Mouse (Mus musculus) cortical plate, adult 2 months (tissue): Measurements from ENCODE around the gene Fzd2. TPM values are rescaled to one million over a fixed set of nuclear protein-coding genes. Genes with fewer than 3 reads are reported as not detected.

Experiments
- H3K27ac ChIP-seq: fragments of 200-500 bp; 2 replicates; pipeline ENCODE4 v1.5.1; 2012; ENCODE audit warnings: low read length, control low read depth, inconsistent platforms; ENCODE audit not compliant: insufficient read depth
- H3K4me1 ChIP-seq: fragments of 200-500 bp; 2 replicates; pipeline ENCODE4 v1.6.1; 2011; ENCODE audit warnings: low read length; ENCODE audit not compliant: control insufficient read depth, insufficient read depth
- H3K4me3 ChIP-seq: fragments of 200-500 bp; 2 replicates; pipeline ENCODE4 v1.5.1; 2011; ENCODE audit warnings: mild to moderate bottlenecking, low read length, control low read depth; ENCODE audit not compliant: insufficient read depth
- CTCF ChIP-seq: fragments of 200-500 bp; IDR thresholded peaks from 2 replicates; pipeline ENCODE4 v1.5.1; 2011; ENCODE audit warnings: mild to moderate bottlenecking, control low read depth, low read length; ENCODE audit not compliant: insufficient read depth; ENCODE audit errors: extremely low read depth
- POLR2A ChIP-seq: fragments of 200-500 bp; IDR thresholded peaks from 2 replicates; pipeline ENCODE4 v1.6.1; 2011; ENCODE audit warnings: mild to moderate bottlenecking, low read length, control low read depth; ENCODE audit not compliant: insufficient read depth; ENCODE audit errors: extremely low read depth
- polyA plus RNA-seq: library from polyadenylated mRNA; depleted of rRNA; stranded (reverse); fragments of >200 nt; gene quantifications from 2 replicates; pipeline ENCODE4 v1.2.3, GENCODE M21; 2012

Gene Fzd2
- polyA plus RNA-seq, 1 experiment: 11.8 TPM

DNA sequence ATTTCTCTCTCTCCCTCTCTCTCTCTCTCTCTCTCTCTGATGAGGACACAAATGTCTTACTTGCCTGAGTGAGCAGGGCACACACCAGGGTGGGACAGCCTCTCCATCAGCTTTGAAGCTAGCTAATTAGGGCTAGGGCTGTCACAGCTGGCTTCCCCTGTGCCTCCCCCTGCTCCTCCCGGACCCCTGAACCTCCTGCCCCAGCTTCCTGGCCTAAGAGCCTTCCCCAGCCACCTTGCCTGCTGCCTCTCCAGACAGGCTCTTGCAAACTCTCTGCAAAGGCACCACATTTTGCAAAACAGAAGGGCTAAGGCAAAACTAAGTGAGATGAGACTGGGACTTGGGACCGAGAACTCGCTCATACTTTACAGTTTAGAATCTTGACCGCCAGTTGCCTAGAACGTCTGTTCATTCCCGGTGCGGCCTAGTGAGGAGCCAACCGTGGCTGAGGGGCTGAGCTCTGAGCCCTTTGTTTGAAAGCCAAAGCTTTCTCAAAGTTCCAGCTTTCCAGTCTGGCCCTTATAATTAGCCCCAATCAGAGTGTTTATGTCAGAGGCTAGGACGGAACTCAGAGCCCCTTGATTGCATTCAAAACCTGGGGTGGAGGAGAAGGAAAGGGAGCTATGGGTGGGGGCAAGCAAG, 6.6 kb downstream of the Fzd2 start:
- TF ChIP-seq POLR2A: no peak
- TF ChIP-seq CTCF: no peak
- Histone ChIP-seq H3K4me3 (no peak overlapping the region), H3K4me1 (no peaks in the 10 kb centered on the region), H3K27ac (no peak overlapping the region)

DNA sequence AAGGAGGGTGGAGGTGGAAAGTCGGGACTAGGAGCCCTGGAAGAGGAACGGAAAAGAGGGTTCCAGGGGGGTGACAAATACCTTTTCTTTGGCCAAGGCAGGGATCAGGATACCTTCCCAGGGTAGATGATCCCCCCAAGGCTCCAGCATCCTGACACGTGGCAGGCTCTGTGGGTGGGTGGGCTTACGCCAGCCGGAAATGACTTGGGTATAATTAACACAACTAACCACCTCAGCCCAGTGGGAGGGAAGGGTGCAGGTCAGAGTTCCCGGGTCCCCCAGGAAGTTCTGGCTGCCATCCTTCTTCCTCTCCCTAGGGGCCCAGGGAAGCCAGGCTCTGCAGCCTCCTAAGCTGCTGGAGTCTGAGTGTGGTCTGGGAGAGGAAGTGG, 7.1 kb downstream of the Fzd2 start:
- Histone ChIP-seq H3K27ac (no peak overlapping the region), H3K4me3 (no peak overlapping the region), H3K4me1 (no peaks in the 10 kb centered on the region)
- no peak for TF ChIP-seq POLR2A
- TF ChIP-seq CTCF: no peak

DNA sequence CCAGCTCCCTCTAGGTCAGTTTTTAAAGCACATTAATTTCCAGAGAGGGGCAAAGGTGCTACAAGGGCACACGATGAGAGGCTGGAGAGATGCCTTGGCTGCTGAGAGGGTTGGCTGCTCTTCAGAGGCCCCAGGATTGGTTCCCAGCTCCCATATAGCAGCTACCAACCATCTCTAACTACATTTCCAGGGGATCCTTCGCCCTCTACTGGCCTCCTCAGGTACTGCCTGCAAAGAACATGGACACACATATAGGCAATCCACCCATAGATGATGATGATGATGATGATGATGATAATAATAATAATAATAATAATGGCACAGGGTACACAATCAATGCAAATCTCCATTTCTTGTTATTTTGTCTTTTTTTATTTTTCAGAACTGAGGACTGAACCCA, 15.3 kb downstream of the Fzd2 start:
- no peaks in the 10 kb centered on the region for H3K4me1 ChIP-seq
- no peak for TF ChIP-seq POLR2A
- TF ChIP-seq CTCF: no peak
- H3K27ac ChIP-seq: no peak overlapping the region
- no peak overlapping the region for H3K4me3 ChIP-seq

DNA sequence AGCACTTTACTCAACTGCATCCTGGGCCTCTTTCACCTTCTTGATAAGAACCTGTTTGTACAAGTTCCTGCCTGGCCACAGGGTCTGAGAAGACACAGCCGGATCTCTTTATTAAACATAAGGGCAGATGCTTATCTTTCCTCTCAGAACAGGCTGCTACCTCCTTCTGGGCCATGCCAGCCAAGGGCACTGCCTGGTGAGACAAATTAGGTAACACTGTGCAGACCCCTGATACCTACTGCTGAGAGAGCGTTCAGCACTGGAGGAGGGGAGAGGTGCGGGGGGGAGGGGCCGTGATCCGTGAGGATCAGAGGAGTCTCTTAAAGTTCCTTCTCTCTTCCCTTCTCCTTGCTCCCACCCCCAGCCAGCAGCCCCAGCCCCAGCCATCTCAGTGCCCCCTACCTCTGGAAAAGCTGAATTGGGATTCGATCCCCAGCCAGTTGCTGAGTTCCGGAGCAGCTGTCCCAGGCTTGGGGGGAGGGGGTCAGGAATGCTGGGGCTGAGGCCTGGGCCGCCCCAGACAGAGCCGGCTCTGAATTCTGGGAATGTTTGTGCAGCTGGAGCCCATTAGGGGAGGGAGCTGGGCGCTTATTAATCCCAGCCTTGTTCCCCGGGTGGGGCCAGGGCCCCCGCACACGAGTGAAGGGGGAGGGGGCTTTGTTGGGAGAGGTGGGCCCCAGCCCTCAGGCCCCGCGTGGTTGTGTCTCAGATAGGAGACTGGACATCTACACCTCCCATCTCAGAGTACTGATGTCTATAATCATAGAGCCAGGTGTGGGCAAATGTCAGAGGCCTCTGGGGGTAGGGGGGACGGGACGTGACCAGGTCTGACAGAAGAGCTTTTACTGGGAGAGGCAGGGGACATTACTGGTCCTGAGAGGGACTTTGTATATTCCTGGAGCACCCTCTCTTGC, 19.9 kb downstream of the Fzd2 start:
- Histone ChIP-seq H3K27ac (no peak overlapping the region), H3K4me3 (no peak overlapping the region), H3K4me1 (no peaks in the 10 kb centered on the region)
- no peak for TF ChIP-seq POLR2A
- TF ChIP-seq CTCF: no peak

DNA sequence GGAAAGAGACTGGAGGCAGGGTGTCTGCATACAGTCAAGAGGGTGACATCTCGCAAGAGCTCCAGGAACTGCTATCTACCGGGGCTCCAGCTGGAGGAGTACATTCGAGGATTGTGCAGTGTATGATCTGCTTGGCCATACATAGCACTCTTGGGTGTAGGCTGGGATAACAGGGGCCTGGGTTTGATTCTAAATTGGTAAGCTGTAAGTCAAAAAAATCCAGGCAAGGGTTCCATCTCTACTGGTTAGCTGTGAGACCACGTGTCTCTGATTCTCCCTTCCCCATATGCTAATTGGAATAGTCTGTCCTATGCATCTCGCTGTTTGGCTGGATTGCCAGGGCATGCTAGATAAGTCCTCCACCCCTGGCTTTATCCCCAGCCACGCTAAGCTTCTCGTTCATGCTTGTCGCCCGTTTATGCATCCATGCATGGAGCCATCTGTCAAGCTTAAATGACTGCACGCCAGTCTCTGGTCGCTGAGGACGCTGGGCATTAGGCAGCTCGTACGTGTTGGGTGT, 20.8 kb downstream of the Fzd2 start:
- TF ChIP-seq POLR2A (no peak), CTCF (no peak)
- no peaks in the 10 kb centered on the region for H3K4me1 ChIP-seq
- no peak overlapping the region for H3K27ac ChIP-seq
- no peak overlapping the region for H3K4me3 ChIP-seq

DNA sequence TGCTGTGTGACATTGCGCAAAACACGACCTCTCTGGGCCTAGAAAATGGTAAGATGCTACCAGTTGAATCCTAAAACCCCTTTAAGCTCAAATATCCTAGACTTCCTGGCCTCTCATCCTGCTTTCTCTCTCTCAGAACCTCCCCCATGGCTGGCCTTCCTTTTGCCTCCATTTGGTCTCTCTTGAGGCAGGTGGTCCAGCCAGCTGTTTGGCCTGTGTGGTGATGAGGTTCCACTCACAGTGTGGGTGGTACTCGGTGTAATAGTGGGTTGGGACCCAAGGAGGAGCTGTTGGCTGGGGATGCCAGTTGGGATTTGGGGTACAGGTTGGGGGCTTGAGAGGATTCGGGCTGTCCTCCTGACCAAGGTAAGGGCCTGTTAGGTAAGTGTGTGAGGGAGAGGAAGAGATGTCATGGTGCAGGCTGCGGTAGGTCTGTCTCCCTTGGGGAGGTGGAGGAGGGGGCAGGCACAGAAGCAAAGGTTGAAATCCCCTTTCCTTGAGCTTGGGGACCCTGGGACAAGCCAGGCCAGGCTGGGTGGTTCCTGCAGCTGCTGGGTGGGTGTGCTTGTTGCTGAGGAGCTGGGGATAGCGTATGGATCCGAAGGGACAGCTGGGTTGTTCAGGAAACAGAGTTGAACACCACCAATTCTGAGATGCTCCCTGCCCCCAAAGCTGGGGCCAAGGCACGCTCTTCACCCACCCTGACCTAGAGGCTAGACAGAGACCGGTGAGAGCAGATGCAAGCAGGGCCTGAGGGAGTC, 23.2 kb downstream of the Fzd2 start:
- Histone ChIP-seq H3K27ac (no peak overlapping the region), H3K4me1 (no peaks in the 10 kb centered on the region), H3K4me3 (no peak overlapping the region)
- no peak for TF ChIP-seq CTCF
- TF ChIP-seq POLR2A: no peak

DNA sequence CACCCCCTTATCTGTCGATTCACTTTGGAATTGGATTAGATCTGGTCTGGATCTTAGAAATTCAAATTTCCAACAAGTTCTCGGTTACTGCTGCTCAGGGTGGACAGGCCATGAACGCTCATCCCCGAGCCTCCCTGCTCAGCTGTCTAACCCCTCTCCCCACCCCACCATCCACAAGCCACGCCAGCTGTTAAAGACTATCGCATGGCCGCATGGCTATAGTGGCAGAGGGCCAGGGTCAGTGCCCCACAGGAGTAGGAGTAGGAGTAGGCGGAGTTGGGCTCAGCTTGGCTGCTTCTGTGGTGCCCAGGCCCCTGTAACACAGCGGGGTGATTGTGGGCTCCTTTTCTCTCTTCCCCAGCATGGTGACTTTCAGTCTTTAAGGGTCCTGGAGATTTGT, 24.3 kb downstream of the Fzd2 start:
- TF ChIP-seq POLR2A (no peak), CTCF (no peak)
- H3K4me3 ChIP-seq: no peak overlapping the region
- no peak overlapping the region for H3K27ac ChIP-seq
- no peaks in the 10 kb centered on the region for H3K4me1 ChIP-seq

DNA sequence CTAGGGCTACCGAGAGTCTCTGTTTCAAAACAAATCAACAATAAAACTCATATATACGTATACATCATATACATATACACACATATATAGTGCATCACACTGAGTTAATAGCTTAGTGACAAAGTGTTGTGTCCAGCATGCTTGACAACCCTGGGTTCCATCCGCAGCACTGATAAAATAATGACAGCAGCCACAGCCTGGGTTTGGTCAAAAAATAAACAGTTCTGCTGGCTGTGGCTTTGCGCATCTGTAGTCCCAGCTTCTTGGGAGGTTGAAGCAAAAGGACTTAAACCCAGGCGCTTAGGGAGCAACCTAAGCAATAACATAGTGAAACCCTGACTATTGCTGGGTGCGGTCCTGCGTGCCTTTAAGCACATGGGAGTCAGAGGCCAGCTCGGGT, 25.2 kb downstream of the Fzd2 start:
- H3K4me1 ChIP-seq: no peaks in the 10 kb centered on the region
- no peak overlapping the region for H3K4me3 ChIP-seq
- TF ChIP-seq POLR2A: no peak
- TF ChIP-seq CTCF: no peak
- no peak overlapping the region for H3K27ac ChIP-seq

DNA sequence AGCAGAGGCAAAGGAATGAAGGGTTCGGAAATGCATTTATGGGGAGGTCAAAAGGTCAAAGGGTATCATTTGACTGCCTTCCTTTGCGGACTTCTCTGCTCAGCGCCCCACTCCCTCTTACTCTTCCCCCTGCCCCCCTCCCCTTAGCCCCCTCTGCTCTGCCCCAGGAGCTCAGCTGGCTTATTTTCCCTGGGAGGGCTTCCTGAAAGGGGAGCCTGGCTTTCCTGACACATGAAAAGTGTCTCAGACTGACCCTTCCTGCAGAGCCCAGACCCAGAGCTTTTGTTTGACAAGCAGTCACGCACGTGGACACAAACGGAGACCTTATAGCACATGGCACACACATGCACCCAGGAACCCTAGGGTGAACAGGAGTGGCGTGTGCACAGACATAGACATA, 26.5 kb downstream of the Fzd2 start:
- TF ChIP-seq CTCF: no peak
- TF ChIP-seq POLR2A: no peak
- no peak overlapping the region for H3K4me3 ChIP-seq
- no peaks in the 10 kb centered on the region for H3K4me1 ChIP-seq
- no peak overlapping the region for H3K27ac ChIP-seq
